Mouse (Mus musculus) midbrain, embryonic 13.5 days (tissue): Measurements from ENCODE around the gene Rin2. TPM values are rescaled to one million over a fixed set of nuclear protein-coding genes. Genes with fewer than 3 reads are reported as not detected.
"Not testable (repeated sequence)": the region's sequence is repeated elsewhere in the genome, so short reads cannot be mapped to it uniquely, and the experiment has no call there.

Experiments used
- ATAC-seq: fragments of 200-750 bp; cut with Nextera tagmentation; 2 replicates; pipeline ENCODE4 v1.8.0; 2017; ENCODE audit warnings: mild to moderate bottlenecking, moderate TSS enrichment, moderate library complexity
- H3K27ac ChIP-seq: fragments of 300-500 bp; sonication (generic); 2 replicates; pipeline ENCODE4 v1.5.1; 2015; ENCODE audit warnings: inconsistent platforms, mild to moderate bottlenecking, moderate library complexity
- H3K27me3 ChIP-seq: fragments of 300-500 bp; sonication (generic); 2 replicates; pipeline ENCODE4 v1.6.1; 2015; ENCODE audit warnings: mild to moderate bottlenecking, inconsistent platforms
- H3K36me3 ChIP-seq: fragments of 300-500 bp; sonication (generic); 2 replicates; pipeline ENCODE4 v1.6.1; 2015; ENCODE audit warnings: mild to moderate bottlenecking, inconsistent platforms
- H3K4me1 ChIP-seq: fragments of 300-500 bp; sonication (generic); replicated peaks from 2 replicates; pipeline ENCODE4 v1.6.1; 2015; ENCODE audit warnings: inconsistent platforms
- H3K4me2 ChIP-seq: fragments of 300-500 bp; sonication (generic); replicated peaks from 2 replicates; pipeline ENCODE4 v1.6.1; 2015; ENCODE audit warnings: moderate library complexity, mild to moderate bottlenecking, inconsistent platforms
- H3K4me3 ChIP-seq: fragments of 300-500 bp; sonication (generic); replicated peaks from 2 replicates; pipeline ENCODE4 v1.5.1; 2015; ENCODE audit warnings: mild to moderate bottlenecking, inconsistent platforms
- H3K9ac ChIP-seq: fragments of 300-500 bp; sonication (generic); replicated peaks from 2 replicates; pipeline ENCODE4 v1.6.1; 2015; ENCODE audit warnings: mild to moderate bottlenecking, inconsistent platforms
- H3K9me3 ChIP-seq: fragments of 300-500 bp; sonication (generic); 2 replicates; pipeline ENCODE4 v1.6.1; 2016; ENCODE audit warnings: mild to moderate bottlenecking, inconsistent platforms
- WGBS: fragments of 180-500 bp; shearing (Covaris S2); methylation state at CpG from one replicate; pipeline ENCODE4 v1.1.7; 2015; 5-methylcytosine and 5-hydroxymethylcytosine counted together
- polyA plus RNA-seq: library from polyadenylated mRNA; unstranded; fragments of >200 nt; fragmentation: Nextera tagmentation; extraction: Ambion mirVana; gene quantifications from 2 replicates; pipeline ENCODE4 v1.2.1, GENCODE M21; 2015

Rin2 gene
- polyA plus RNA-seq, 1 experiment from 2014 or later, result 12.8 TPM

DNA sequence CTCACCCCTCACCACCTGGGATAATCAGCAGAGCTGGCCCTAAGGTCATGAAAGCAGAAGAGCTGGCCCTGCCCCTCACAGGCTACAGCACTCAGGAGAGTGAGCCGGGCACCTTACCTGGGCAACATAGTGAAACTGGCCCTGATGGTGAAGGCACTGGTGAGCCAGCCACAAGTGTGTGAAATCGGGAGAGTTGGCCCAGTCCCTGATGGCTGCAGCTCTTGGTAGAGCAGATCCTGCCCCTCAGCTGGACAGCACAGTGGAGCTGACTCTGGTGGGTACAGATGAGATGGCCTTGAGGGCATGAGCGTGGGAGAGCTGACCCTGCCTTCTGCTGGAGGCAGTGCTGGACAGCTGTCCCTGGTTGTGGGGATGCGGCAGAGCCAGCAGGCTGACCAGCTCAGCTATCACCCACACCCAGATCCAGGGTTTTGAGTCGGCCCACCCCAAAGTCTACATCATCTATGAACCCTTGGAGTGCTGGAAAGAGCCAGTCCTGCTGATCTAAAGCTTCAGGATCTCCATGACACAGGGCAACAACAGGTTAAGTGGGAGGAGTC lies 43.7 kb downstream of the Rin2 start:
- H3K4me2 ChIP-seq, result no peak overlapping the region
- H3K4me3 ChIP-seq, result no peak overlapping the region
- H3K9ac ChIP-seq, result no peak overlapping the region
- no peaks in the 10 kb centered on the region for H3K36me3 ChIP-seq
- ATAC-seq, result no peak
- no peaks in the 10 kb centered on the region for H3K9me3 ChIP-seq
- no peak overlapping the region for H3K27ac ChIP-seq
- WGBS, result 86% methylated on average over 5 of the region's 5 CpGs
- no peaks in the 10 kb centered on the region for H3K27me3 ChIP-seq
- H3K4me1 ChIP-seq, result no peaks in the 10 kb centered on the region

DNA sequence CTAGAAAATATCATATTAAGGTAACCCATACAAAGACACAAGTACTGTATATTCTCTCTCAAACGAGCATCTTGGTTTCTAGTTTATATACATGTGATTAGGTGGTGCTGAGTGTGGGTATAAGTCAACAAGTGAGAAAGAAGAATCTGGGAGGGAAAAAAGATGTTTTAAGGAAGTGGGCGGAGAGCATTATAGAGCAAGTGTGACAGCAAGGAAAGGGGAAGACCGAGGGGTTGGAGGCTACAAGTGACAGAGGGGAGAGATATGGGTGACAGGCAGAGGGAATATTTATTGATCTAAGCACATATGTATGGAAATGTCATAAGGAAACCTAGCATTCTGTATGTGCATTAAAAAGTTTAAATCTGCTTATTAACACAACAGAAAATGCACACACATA lies 45.1 kb downstream of the Rin2 start:
- no peak overlapping the region for H3K4me2 ChIP-seq
- no peaks in the 10 kb centered on the region for H3K36me3 ChIP-seq
- WGBS, result 89% methylated on average over 3 of the region's 3 CpGs
- H3K4me3 ChIP-seq, result no peak overlapping the region
- H3K4me1 ChIP-seq, result no peaks in the 10 kb centered on the region
- ATAC-seq, result no peak
- no peaks in the 10 kb centered on the region for H3K9me3 ChIP-seq
- no peak overlapping the region for H3K9ac ChIP-seq
- H3K27ac ChIP-seq, result no peak overlapping the region
- no peaks in the 10 kb centered on the region for H3K27me3 ChIP-seq

DNA sequence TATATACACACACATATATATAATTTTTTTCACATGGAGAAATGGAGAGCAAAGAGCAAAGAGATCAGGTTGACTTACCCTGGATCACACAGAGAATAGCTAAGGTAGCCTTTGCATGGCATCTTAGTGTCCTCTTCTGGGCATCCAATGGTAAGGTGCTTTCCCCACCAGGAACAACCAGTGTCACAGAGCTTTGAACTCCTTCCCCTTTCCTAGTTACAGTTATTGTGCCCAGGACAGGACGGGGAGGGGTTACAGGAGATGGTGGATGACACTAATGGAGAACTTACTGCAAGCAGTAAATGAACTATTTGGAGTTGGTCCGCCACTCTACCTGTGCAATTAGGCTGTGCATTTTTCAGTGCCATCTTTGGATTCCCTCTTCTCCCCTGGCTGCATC lies 45.7 kb downstream of the Rin2 start:
- Histone ChIP-seq H3K9ac (no peak overlapping the region), H3K4me1 (no peaks in the 10 kb centered on the region), H3K27ac (no peak overlapping the region), H3K4me3 (no peak overlapping the region), H3K9me3 (no peaks in the 10 kb centered on the region), H3K4me2 (no peak overlapping the region), H3K36me3 (no peaks in the 10 kb centered on the region), H3K27me3 (no peaks in the 10 kb centered on the region)
- 87% methylated on average over 2 of the region's 2 CpGs for WGBS
- ATAC-seq, result no peak

DNA sequence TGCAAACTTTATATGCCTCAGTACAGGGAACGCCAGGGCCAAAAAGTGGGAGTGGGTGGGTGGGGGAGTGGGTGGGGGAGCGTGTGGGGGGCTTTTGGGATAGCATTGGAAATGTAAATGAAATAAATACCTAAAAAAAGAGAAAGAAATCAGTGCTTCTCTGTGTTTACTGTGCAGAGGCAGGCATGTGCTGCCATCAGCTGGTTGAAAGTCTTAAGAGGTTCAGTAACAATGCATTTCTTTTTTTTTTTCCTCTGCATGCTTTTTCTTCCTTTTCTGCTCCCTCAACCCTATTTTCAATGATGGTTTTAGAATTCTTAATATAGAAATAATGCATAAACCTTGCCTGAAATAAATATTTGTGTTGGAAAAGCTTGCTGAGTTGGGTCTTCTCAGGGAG lies 47.3 kb downstream of the Rin2 start:
- not testable (repeated sequence) for H3K36me3 ChIP-seq, ATAC-seq, H3K27me3 ChIP-seq, H3K9ac ChIP-seq, H3K27ac ChIP-seq, H3K4me1 ChIP-seq, H3K9me3 ChIP-seq, H3K4me3 ChIP-seq, H3K4me2 ChIP-seq
- 71% methylated on average over 2 of the region's 2 CpGs for WGBS

DNA sequence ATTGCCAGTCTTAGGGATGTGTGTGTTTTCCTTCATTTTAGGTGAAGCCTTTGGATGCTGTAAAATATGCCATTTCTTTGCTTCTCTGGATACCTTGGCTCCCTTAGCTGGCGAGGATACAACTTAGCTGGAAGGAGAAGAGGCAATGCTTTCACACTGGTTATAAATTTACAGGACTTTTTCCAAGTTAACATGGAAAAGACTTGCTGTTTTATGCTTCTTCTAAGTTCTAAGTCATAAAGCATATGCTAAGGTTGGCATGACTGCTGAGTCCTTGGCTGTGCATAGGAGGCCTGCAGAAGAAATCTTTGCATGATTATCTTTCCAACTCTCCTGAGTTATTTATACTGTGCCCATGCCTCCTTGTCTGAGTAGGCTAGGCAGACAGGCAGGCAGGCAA lies 49.3 kb downstream of the Rin2 start:
- no peak for ATAC-seq
- WGBS, result 93% methylated on average over 1 of the region's 1 CpGs

DNA sequence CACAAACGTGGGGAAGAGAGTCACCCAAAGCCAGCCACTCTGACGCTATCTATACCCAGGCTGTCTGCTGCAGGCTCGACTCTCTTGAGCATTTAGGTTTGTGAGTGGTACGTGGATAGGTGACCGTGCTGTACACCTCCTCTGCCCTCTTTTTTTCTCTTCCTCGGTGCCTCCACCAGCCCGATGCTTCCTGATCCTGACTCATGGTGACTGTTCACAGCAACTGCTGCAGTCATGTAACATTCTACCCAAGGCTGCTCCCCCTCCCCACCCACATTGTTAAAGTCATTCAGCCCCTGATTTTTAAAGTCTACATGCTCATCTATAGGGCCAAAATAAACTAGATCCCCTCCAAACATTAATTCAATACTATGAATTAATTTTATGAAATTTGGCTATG lies 54.4 kb downstream of the Rin2 start:
- ATAC-seq, result no peak
- H3K27me3 ChIP-seq, result peaks cover 6% of the 10 kb centered on the region
- H3K4me1 ChIP-seq, result no peaks in the 10 kb centered on the region
- WGBS, result 87% methylated on average over 7 of the region's 7 CpGs
- H3K27ac ChIP-seq, result no peak overlapping the region
- H3K36me3 ChIP-seq, result no peaks in the 10 kb centered on the region
- no peak overlapping the region for H3K4me2 ChIP-seq
- no peaks in the 10 kb centered on the region for H3K9me3 ChIP-seq
- no peak overlapping the region for H3K4me3 ChIP-seq
- H3K9ac ChIP-seq, result no peak overlapping the region

More for the DNA sequence above, 49.3 kb downstream of the Rin2 start:
- H3K36me3 ChIP-seq, result no peaks in the 10 kb centered on the region
- no peaks in the 10 kb centered on the region for H3K4me1 ChIP-seq
- H3K4me2 ChIP-seq, result no peak overlapping the region
- H3K9me3 ChIP-seq, result no peaks in the 10 kb centered on the region
- H3K27me3 ChIP-seq, result no peaks in the 10 kb centered on the region
- H3K9ac ChIP-seq, result no peak overlapping the region
- H3K27ac ChIP-seq, result no peak overlapping the region
- no peak overlapping the region for H3K4me3 ChIP-seq

DNA sequence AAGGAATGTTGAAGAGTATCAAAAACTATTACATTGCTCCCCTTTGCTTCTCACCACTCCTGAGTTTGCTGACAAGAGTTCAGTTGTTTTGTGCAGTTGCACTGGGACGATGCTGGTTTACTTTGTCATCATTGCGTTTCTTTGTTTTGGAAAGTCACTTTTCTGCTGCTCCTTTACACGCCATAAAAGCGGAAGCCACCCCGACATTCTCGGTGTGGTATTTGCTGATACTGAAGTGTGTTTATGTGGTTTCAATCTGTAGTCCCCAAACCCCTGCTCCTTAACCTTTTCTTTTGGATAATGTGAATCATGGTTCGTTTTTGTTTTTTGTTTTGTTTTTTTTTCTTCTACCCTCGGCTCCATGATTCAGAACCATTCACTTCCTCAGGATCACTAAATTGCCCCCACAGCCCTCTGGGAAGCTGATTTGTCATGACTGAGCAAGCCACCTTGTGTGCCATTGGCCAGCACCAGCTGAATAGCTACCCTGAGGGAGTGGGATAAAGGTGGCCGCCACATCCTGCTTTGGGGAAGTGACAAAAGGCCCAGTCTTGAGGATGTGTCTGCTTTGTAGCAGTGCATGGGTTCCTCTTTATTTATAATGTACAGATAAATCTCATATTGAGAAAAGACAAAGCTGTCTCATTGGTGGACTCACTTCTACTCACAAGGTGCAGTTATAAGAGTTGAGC lies 55.3 kb downstream of the Rin2 start:
- ATAC-seq, result no peak

DNA sequence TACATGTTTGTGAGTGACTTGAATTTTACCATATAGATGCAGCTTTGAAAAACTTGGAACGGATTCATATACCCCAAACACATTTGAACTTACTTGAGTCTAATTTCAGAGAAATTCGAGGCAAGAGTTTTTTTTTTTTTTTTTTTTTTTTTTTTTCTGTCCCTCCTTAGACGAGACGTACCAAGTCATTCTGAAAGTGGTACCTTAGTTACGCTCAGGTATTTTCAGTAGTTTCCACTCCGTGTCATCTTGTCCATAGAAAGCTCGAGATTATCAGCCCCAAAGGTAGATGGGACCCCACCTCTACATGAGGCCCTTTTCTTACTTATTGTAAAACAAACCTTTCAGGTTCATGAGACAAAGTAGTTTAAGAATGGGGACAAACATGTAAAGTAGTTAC lies 55.9 kb downstream of the Rin2 start:
- Histone ChIP-seq H3K4me3 (no peak overlapping the region), H3K4me2 (no peak overlapping the region), H3K4me1 (no peaks in the 10 kb centered on the region), H3K27me3 (peaks cover 20% of the 10 kb centered on the region), H3K36me3 (no peaks in the 10 kb centered on the region), H3K27ac (no peak overlapping the region), H3K9me3 (no peaks in the 10 kb centered on the region), H3K9ac (no peak overlapping the region)
- 84% methylated on average over 7 of the region's 7 CpGs for WGBS
- ATAC-seq, result no peak

More for the DNA sequence above, 55.3 kb downstream of the Rin2 start:
- Histone ChIP-seq H3K27ac (no peak overlapping the region), H3K36me3 (no peaks in the 10 kb centered on the region), H3K27me3 (peaks cover 14% of the 10 kb centered on the region), H3K4me3 (no peak overlapping the region), H3K4me2 (no peak overlapping the region), H3K9me3 (no peaks in the 10 kb centered on the region), H3K9ac (no peak overlapping the region), H3K4me1 (no peaks in the 10 kb centered on the region)
- 79% methylated on average over 9 of the region's 9 CpGs for WGBS

DNA sequence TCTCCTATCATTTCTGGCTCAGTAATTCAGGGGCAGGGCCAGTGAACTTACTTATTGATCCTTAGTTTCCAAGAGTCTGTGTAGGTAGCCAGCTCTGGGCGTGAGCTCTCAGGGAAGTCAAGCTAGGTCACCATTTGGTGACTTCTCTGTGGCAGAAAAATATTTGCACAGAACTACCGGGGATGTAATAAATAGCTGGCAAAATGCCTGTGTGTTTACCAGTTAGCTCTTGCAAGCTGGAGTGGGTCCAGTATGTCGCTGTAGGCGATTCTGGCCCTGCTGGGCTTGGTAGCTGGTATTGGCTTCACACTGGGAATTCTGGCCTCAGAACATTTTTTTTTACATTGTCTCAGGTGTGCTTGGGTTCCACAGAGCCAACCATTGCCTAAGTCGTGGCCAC lies 60.1 kb downstream of the Rin2 start:
- no peaks in the 10 kb centered on the region for H3K9me3 ChIP-seq
- no peak overlapping the region for H3K9ac ChIP-seq
- H3K4me1 ChIP-seq, result no peaks in the 10 kb centered on the region
- no peak overlapping the region for H3K4me3 ChIP-seq
- 90% methylated on average over 5 of the region's 5 CpGs for WGBS
- H3K27ac ChIP-seq, result no peak overlapping the region
- ATAC-seq, result no peak
- H3K27me3 ChIP-seq, result peaks cover 41% of the 10 kb centered on the region
- H3K36me3 ChIP-seq, result no peaks in the 10 kb centered on the region
- H3K4me2 ChIP-seq, result no peak overlapping the region

DNA sequence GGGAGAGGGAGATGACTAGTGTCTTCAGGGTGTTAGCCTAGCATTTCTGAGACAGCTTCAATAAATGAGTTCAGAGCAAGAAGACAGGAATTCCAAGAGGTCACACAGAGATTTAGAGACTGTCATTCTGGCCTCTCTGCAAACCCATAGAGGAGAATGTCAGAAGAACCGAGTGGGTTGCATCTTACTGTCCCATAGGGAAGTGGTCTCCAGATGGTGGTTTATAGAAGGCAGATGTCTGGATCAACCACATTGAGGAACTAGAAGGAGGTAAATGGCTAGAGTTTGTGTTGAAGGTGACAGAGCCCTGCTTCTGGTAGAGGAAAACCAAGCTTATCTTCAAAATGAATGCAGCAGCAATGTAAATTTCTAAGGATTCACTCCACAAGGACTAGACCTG lies 61.5 kb downstream of the Rin2 start:
- Histone ChIP-seq H3K4me3 (no peak overlapping the region), H3K27ac (no peak overlapping the region), H3K9me3 (no peaks in the 10 kb centered on the region), H3K4me1 (no peaks in the 10 kb centered on the region), H3K36me3 (no peaks in the 10 kb centered on the region), H3K4me2 (no peak overlapping the region), H3K9ac (no peak overlapping the region), H3K27me3 (peaks cover 46% of the 10 kb centered on the region)
- WGBS, result 77% methylated on average over 1 of the region's 1 CpGs
- no peak for ATAC-seq

DNA sequence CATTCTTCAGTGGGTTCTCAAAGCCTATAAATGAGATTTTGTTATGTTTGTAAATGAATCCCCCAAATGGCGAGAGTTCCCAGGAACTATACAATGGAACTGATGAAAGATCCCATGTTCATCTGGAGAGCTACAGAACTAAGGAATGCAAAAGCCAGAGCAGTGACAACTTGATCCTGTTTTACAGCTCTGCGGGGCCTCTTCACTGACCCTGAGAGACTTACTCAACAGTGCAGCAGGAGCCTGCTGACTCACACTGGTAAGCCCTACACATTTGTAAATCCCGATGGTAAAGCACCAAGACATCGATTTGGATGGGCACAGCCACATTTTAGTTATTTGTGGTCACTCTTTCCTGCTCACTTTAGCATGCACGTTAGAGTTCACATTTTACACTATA lies 62.2 kb downstream of the Rin2 start:
- H3K4me1 ChIP-seq, result no peaks in the 10 kb centered on the region
- H3K4me3 ChIP-seq, result no peak overlapping the region
- WGBS, result 22% methylated on average over 5 of the region's 5 CpGs
- peaks cover 45% of the 10 kb centered on the region for H3K27me3 ChIP-seq
- H3K36me3 ChIP-seq, result no peaks in the 10 kb centered on the region
- no peak overlapping the region for H3K4me2 ChIP-seq
- H3K27ac ChIP-seq, result no peak overlapping the region
- no peak for ATAC-seq
- no peaks in the 10 kb centered on the region for H3K9me3 ChIP-seq
- no peak overlapping the region for H3K9ac ChIP-seq

DNA sequence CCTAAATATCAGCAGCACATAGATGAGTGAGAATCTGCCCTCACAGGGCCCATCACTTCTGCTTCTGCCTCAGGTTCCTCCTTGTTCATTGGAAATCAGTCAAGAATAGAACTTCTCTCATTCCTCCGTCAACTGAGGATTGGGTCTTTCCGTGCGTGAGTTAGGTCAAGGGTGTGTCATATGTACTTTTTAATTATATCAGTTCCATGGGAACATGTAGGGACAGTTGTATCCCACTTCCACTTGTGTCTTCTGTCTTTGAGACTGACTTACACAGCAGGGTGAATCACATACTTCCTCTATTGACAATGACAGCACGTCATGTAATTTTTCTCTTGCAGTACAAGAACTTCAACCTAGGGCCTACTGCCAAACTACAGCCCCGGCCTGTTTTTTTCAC lies 65.7 kb downstream of the Rin2 start:
- no peaks in the 10 kb centered on the region for H3K36me3 ChIP-seq
- no peak overlapping the region for H3K27ac ChIP-seq
- H3K9me3 ChIP-seq, result no peaks in the 10 kb centered on the region
- H3K27me3 ChIP-seq, result peaks cover 58% of the 10 kb centered on the region
- no peak overlapping the region for H3K9ac ChIP-seq
- no peak overlapping the region for H3K4me2 ChIP-seq
- no peaks in the 10 kb centered on the region for H3K4me1 ChIP-seq
- ATAC-seq, result no peak
- 93% methylated on average over 5 of the region's 5 CpGs for WGBS
- H3K4me3 ChIP-seq, result no peak overlapping the region
